Mouse (Mus musculus) MN1 (cell line): ENCODE measurements around the gene 1810049J17Rik.

ENCODE experiments used
- DNase-seq: peaks from one replicate; pipeline ENCODE4 v3.0.0-alpha.2; 2016; ENCODE audit warnings: low spot score

The 1810049J17Rik gene

DNA sequence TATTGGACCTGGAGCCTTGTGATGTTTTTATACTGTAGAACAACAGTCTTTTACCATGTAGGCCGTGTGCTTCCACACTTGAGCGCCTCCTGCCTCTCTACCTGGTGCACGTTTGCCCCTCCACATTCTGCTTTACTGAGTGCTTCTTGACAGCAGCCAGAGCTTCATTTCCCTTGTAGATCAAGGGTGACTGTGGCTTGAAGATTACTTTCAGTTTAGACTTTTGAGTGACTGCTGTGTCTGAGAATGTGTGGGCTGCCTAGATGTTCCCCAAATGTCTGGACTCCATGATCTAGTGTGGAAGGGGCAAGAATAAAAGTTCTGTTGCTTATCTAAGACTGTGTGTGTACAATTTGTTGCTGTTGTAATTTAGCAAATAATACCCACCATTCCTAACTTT lies 27.3 kb upstream of the 1810049J17Rik start:
- DNase-seq: no peak

DNA sequence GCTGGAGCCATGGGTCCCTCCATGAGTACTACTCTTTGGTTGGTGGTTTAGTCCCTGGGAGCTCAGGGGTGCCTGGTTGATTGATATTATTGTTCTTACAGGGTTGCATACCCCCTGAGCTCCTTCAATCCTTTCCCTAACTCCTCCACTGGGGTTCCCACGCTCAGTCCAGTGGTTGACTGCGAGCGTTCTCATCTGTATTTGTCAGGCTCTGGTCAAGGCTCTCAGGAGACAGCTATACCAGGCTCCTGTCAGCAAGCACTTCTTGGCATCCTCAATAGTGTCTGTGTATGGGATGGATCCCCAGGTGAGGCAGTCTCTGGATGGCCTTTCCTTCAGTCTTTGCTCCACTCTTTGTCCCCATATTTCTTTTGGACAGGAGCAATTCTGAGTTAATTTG lies 25.2 kb upstream of the 1810049J17Rik start:
- DNase-seq: no peak

DNA sequence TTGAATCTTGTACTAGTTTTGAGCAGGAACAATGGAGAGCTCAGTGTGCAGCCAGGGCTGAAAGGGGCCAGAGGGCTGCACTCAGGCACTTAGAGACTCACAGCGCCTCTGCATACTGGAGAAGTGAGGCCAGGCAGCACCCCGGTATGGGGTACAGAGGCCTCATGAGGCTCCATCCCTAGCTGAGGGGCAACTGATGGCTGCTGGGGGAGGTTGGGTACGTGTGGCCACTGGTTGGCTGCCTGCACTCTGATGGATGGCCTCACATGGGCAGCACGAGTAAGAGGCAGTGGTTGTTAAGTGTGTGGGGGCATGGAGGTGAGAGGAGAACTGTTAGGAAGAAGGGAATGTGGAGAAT lies 19.7 kb upstream of the 1810049J17Rik start:
- DNase-seq: no peak

DNA sequence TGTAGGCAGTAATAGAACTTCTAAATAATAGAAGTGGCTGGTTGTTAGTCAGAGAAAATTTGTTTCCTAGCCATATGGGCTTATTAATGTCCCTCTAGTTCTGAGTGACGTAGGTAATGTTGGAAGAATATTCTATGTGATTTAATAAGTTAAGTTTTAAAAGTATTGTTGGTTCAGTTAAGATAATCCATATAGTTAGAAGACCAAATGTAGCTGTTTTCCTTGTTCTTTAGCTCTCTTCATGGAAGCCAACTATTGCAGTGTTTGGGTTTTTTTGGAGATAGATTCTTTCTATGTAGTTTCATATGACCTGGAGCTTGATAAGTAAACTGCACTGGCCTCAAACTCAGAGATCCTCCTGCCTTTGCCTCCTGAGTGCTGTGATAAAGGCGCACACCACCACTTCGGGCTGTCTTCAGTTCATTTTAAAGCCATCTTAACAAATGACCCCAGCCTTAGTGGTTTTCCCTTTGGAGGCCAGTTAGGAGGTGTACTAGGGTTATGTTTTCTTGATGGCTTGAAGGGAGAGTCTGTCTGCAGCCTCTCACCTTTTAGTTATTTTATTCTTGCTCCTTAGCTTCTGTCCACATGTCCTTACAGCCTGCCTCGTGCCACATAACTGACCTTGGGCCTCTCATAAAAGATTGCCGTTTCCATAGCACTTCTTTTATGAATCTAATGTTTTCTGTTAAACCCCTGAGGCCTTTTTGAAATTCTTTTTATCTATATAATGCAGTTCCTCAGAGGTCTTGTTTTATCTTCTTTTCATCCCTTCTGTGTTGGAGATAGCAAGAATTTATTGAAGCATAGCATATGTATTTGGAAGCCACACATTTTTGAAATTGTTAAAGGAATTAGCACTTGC lies 19.1 kb upstream of the 1810049J17Rik start:
- DNase-seq: no peak

DNA sequence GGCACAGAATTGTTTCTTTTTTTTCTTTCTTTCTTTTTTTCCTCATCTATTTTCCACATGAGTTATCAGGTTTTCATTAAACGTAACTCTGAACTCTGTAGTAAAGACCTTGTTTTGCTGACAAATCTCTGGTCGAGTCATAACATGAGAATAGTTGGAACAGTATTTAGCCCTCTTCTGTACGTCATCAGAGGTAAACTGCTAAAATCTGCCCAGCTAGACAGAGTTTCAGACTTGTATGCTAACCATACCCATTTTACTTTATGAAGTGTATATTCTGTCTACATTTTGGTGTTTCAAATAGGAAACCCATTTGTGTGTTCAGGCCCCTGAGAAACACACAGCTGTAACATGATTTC lies 16.1 kb upstream of the 1810049J17Rik start:
- DNase-seq: no peak

DNA sequence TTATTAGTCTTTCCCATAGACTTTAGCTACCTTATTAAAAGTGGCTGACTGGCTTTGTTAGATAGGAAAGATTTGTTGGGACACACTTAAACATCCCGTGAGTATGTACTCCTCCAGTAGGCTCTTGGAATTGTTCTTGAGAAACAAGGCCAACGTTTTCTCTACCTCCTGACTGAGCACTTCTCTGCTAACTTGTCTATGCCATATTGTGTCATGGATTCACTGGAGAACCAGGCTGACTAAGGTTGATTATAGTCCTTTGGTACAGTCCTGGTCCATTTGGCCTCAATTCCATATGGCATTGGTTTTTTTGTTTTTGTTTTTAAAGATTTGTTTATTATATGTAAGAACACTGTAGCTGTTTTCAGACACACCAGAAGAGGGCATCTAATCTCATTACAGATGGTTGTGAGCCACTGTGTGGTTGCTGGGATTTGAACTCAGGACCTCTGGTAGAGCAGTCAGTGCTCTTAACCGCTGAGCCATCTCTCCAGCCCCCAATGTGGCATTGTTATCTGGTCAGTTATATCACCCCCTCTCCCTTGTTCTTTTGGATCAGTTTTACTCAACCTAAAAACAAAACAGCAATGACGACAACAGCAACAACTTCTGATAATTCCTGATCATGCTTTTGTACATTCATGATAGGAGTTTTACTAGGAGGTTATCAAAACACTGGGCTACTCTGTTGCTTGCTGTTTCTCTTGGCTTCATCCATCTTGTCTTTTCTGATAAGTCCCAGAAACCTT lies 15.5 kb upstream of the 1810049J17Rik start:
- DNase-seq: no peak

DNA sequence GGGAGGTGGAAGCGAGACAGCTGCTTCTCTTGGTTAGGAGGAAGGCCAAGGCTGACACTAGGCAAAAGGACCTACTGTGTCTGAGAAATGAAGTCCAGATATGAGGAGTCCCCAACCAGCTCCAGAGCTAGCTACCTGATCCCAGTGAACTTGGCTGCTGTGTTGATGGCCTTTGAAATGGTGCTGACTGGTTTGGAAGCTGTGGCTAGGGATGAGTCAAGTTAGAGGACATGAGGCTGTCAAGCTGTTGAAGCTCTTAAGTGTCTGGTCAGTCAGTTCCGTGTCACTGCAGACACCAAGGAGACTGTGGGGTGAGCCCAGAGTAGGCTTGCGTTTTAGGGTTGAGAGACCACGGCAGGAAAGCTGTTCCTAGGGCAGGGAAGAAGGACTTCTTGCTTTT lies 12.7 kb upstream of the 1810049J17Rik start:
- DNase-seq: no peak

DNA sequence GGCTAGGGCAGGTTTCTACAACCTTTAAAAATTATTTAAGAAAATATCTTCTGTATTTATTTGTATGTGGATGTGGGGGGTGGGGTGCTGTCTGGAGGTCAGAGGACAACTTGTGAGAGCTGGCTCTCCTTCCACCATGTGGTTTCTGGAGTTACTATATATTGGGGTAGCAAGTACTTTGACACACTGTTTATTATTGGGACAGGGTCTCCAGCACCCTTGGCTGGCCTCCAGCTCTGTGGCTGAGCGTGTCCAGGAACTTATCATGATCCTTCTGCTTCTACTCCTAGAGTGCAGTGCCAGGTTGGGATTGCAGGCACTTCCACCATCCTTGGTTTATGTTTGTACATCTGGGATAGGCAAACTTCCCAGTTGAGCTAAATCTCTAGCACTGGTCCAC lies 9.6 kb upstream of the 1810049J17Rik start:
- DNase-seq: no peak

DNA sequence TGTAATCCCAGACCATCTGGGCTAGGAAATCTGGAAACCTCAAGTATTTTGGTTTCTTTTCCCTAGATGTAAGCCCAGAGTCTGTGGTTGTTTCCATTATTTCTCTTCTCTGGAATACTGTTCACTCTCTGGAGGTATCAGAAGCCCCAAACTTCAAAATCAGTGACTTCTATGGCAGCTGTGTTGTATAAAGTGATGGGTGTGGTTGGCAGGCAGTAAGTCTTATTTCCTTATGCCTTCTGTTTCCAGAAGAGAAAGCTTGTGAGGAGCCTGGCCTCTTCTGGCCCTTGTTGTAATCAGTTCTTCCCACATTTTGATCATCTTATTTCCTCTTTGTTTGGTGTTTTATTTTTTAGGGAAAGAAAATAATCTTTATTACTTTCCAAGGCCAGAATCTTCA lies 9.2 kb upstream of the 1810049J17Rik start:
- DNase-seq: no peak

DNA sequence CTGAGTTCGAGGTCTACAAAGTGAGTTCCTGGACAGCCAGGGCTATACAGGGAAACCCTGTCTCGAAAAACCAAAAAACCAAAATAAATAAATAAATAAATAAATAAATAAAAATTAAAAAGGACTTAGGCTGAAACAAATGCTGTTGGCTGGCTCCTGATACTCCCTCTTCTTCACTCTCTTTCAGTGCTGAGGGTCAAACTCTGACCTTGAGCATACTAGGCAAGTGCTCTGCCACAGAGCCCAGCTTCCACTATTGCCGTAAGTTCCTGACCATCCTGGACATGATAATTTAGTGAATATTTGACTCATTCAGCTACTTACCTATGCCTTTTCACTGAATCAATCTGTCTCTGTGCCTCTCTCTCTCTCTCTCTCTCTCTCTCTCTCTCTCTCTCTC lies 8.7 kb upstream of the 1810049J17Rik start:
- no peak for DNase-seq

DNA sequence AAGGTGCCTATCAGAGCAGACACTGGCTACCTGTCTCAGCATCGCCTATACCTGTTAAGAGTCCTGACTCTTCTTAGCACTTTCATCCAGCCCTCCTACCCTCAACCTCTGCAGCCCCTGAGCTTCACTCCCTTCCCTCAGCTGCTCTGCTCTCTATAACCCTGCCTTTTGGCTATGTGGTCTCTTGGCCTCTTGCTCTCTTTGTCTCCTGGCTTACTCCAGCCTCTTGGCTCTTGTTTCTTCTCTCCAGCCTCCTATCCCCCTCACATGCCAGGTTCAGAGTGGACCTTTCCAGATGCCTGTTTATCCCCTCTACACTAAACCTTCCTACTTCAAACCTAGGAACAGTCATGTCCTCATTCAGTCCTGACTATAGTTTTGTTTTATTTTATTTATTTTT lies 2.6 kb upstream of the 1810049J17Rik start:
- no peak for DNase-seq

DNA sequence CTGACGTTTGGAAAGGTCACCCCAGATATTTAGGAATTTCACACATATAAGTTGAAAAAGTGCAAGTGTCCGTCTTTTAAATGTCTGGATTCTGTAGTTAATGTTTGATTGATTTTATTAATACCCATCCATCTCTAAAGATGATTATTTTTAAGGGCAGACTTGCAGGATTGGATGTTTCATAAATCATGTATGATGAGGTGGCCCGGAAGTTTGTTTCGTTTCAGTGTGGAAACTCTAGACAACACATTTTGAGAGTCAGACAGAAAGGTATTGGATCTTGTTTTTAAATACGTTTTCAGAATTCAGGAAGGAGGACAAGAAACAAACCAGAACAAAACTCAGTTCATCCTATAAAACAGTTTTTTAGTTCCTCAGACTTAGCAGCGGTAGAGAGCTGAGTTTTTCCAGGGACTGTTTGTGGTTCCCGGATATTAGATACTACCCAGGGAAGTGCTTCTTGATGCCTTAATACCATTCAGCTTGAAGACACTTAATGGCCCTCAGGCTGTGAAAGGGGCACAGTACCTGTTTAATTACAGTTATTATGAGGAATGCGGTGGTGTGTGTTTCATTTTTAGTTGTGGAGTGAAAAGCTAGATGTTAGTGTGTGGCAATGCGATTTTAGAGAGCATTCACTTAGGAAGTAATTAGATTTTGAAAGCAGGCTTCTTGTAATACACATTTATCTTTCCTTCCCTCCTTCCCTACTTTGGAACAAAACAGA lies 1.1 kb upstream of the 1810049J17Rik start:
- DNase-seq: peak; percentile 22

DNA sequence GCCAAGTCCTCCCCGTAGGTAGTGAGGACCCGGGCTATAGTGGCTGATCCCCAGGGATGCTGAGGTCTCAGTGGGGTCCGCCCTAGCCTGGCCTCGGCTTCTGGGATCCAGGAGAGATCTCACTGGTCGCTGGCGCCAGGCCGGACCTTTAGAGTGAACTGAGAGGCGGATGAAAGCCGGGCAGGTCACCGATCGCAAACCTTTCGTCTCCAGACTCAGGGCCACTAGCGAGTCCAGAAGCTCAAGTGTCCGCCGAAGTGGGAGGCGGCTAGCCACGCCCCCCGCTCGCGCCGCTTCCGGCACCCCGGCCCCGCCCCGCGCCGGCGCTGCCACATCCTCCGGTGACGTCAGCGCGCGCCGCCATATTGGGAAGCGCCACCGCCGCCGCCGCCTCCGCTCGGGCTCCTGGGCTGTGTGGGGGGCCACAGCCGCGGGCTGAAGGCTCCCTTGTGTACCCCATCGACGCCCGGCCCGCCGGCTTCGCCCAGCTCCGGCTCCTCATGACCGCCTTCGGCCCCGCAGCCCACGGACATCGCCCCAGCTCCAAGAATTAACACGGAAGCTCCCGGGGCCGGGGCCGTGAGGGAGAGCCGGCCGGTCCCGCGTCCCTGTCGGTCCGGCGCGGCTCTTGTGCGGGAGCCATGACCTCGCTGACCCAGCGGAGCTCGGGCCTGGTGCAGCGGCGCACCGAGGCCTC lies 460 bp downstream of the 1810049J17Rik start, which contains the start of gene Golph3:
TSS of gene Golph3 (plus strand) at position 360 of the 697 bp plus-strand sequence.
- DNase-seq: peak; percentile 98

DNA sequence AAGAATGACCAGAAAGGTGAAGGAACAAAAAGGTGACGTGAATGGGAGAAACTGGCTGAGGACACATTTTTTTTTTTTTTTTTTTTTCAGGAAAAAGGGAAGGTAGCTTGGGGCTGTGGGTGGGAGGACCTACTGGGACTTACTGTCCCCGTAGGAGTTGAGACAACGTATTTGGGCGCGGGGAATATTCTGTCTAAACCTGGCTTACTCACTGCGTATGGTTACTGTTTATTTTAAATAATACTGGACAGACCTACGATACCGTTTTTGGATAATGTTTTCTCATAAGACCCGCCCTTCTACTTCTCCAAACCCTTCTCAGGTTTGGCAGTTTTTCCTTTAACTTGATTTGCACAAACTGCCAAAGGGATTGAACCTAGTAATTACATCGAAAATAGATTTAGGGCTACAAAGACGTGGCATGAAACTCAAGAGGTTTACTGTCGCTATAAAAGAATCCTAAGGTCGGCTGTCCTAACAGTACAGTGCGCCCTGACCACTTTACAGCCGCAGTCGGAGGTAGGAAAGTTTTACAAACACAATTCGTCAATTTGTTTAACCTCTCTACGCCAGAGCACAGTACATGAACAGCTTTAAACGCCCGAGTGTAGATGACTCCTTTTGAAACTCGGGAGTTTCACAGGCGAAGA lies 1.1 kb downstream of the 1810049J17Rik start:
- DNase-seq: peak; percentile 19

DNA sequence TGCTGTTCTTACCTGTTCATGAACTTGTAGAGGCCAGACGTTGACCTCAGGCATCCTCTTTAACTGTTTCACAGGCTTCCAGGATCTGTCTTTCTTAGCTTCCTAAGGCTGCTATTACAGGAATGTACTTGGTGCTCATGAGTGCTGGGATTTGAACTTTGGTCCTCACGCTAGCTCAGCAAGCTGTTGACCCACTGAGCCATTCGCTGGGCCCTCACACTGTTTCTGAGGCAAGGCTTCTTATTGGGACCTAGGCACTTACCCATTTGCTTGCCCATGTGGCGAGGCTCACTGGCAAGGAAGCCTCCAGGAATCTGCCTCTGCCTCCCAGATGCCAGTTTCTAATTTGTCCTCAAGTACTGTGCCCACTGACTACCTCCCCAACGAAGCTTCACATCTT lies 1.8 kb downstream of the 1810049J17Rik start:
- DNase-seq: no peak

DNA sequence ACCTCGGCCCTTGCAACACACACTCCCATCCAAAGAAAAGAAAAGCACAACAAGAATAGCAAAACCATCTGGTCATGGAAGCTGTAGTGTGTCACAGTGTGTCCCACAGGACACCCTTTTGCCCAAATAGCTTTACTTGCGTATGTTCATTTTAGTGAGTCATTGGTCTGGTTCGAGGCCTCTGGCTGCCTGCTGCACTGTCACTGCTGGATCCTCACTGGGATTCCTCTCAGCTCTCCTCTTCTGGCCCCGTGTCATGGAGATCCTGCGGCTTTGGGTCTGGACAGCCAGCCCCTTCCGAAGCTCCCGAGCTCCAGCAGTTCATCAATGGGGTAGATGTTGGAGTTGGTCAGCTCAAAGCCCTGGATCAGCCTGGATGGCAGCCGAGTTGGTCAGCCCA lies 3.2 kb downstream of the 1810049J17Rik start:
- DNase-seq: no peak

DNA sequence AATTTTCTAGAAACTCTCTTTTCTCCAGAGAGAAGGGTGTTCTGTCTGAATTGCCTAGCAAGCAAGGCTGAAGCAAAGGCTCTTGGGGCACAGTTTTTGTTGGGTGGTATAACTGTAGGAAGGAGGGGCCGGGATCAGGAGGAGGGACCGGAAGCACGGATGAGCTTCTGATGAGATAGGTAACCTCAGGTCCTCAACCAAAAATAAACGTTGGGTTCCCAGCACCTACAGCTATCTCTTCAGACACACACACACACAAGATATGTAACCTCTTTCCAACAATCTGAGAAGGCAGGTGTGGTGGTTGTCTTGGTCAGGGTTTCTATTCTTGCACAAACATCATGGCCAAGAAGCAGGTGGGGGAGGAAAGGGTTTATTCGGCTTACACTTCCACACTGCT lies 4.4 kb downstream of the 1810049J17Rik start:
- no peak for DNase-seq

DNA sequence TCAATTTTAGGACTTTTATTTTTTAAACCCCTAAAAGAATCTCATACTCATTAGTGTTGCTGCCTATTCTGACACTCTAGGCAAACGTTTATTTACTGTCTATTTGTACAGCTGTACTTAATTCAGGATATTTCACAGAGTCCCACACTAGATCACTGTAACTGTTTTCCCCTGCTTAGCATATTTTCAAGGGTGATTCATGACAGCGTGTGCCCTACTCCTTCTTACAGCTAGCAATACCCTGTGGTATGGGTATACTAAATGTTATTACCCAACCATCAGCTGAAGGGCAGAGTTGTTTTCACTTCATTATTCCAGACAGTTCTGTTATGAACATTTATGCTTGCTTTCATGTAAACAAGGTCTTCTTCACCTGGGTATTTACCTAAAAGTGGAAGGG lies 5.7 kb downstream of the 1810049J17Rik start:
- no peak for DNase-seq

DNA sequence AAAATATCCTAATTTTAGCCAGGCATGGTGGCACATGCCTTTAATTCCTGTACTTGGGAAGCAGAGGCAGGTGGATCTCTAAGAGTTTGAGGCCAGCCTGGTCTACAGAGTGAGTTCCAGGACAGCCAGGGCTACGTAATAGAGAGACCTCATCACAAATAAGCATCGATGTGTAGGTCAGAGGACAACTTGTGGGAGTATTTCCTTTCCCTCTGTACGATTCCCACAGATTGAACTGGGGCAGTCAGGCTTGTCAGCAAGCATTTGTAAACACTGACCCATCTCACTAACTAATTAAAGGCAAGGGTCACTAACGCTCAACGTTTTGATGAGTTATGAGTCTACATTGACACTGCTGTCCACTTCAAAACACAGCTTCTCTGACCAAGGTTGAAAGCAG lies 7.1 kb downstream of the 1810049J17Rik start:
- no peak for DNase-seq

DNA sequence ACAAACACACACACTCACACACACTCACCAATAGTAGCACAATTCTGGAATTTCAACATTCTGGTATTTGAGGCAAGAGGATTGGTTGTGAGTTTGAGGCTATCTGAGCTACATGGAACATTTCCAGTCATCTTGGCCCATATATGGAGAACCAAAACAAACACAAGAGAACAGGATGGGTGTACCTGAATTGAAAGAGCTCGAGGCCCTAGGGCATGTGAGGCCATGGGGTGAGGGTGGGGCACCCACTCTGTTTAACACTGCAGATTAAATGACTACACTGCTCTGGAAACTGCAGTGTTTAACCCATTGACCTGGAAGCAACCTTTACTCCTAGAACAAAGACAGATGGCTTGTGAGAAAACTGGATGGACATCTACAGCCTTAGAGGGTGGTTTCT lies 8.4 kb downstream of the 1810049J17Rik start:
- no peak for DNase-seq

DNA sequence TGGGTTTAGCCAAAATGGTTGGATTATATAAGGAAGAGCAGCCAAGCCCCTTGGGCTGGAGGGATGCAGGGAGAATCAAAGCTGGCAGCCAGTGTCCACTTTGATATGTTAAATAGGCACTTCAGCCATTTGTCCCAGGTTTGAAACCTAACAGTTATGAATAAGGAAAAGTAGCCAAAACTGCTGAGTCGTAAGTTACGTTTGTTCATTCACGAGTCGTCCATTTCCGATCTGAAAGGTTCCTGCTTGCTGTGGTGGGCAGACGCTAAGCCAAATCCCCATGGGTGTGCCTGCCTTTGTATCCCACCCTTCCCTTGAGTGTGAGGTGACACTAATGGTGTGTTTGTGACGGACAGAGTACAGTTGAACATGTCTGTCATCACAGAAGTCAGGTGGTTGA lies 10.2 kb downstream of the 1810049J17Rik start:
- DNase-seq: no peak

DNA sequence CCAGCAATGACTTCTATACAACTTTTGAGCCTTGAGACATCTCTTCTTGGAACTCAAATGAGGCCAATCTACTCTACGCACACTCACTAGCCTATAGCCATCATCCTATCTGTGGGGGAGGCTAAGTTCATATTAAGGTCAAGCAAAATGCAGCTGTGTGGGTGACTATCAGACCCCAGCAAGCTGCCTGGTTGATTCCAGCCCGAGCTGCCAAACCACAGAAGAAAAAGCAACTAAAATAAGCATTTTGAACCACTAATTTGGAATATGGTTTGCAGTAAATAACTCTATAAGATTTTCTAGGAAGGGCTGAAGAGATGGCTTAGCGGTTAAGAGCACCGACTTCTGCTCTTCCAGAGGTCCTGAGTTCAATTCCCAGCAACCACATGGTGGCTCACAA lies 11.0 kb downstream of the 1810049J17Rik start:
- no peak for DNase-seq
